Mouse (Mus musculus): Measurements from ENCODE around the gene Pex19. TPM values are rescaled to one million over a fixed set of nuclear protein-coding genes. Genes with fewer than 3 reads are reported as not detected.

Gene Pex19
- polyA plus RNA-seq (2015; fragmentation: Nextera tagmentation; extraction: Ambion mirVana) = 161 TPM in 2 replicates

- peak within 1 kb of the TSS; percentile 77 for H3K27ac ChIP-seq (ENCODE audit: low read length)
- ATAC-seq = peak; percentile 95
- no peaks in the 10 kb centered on the region for H3K9me3 ChIP-seq (ENCODE audit: control insufficient read depth, low read length)
- no peaks in the 10 kb centered on the region for H3K27me3 ChIP-seq (replicated peaks; ENCODE audit: control insufficient read depth, insufficient read depth, low read length)
- H3K36me3 ChIP-seq (ENCODE audit: control insufficient read depth, insufficient read depth, low read length) = peaks cover 29% of the 10 kb centered on the region
- peak within 1 kb of the TSS; percentile 83 for H3K4me2 ChIP-seq (ENCODE audit: low read depth, low read length)
- WGBS = under 1% methylated on average over 42 of the region's 42 CpGs
- H3K4me3 ChIP-seq (ENCODE audit: low read length) = peak within 1 kb of the TSS; percentile 86
- H3K4me1 ChIP-seq (ENCODE audit: control insufficient read depth, insufficient read depth, low read length) = peaks cover 9% of the 10 kb centered on the region
- peak within 1 kb of the TSS; percentile 86 for H3K9ac ChIP-seq (ENCODE audit: low read depth, low read length)
Observed at GRCm38 (mm10) chr1:172126376-172127347, at the start of gene Pex19. TSS of gene Pex19 (plus strand) at chr1:172126755.

GRCm38 (mm10) chr1:172077981-172078380 lies 48.6 kb upstream of the Pex19 start:
- Histone ChIP-seq H3K27ac (ENCODE audit: low read length) (peak overlapping the region; percentile 92), H3K27me3 (replicated peaks; ENCODE audit: control insufficient read depth, insufficient read depth, low read length) (no peaks in the 10 kb centered on the region), H3K9me3 (ENCODE audit: control insufficient read depth, low read length) (no peaks in the 10 kb centered on the region), H3K4me2 (ENCODE audit: low read depth, low read length) (peak overlapping the region; percentile 33), H3K4me3 (ENCODE audit: low read length) (peak overlapping the region; percentile 22; the same call in 1 of the 2 replicates), H3K4me1 (ENCODE audit: control insufficient read depth, insufficient read depth, low read length) (0 out of 2 replicates have a peak, but pooled peaks cover 3% of the 10 kb centered on the region), H3K36me3 (ENCODE audit: control insufficient read depth, insufficient read depth, low read length) (peaks cover 14% of the 10 kb centered on the region; the same call in 1 of the 2 replicates), H3K9ac (ENCODE audit: low read depth, low read length) (peak overlapping the region; percentile 53; the same call in 1 of the 2 replicates)
- ATAC-seq = peak; percentile 79
- 35% methylated on average over 5 of the region's 5 CpGs for WGBS

- H3K36me3 ChIP-seq (ENCODE audit: control insufficient read depth, insufficient read depth, low read length) = no peaks in the 10 kb centered on the region
- peak within 1 kb of the TSS; percentile 74 for H3K4me3 ChIP-seq (ENCODE audit: low read length)
- peak within 1 kb of the TSS; percentile 59 for H3K4me2 ChIP-seq (ENCODE audit: low read depth, low read length)
- H3K4me1 ChIP-seq (ENCODE audit: control insufficient read depth, insufficient read depth, low read length) = peaks cover 14% of the 10 kb centered on the region
- H3K9me3 ChIP-seq (ENCODE audit: control insufficient read depth, low read length) = no peaks in the 10 kb centered on the region
- no peaks in the 10 kb centered on the region for H3K27me3 ChIP-seq (replicated peaks; ENCODE audit: control insufficient read depth, insufficient read depth, low read length)
- ATAC-seq = peak; percentile 96
- H3K27ac ChIP-seq (ENCODE audit: low read length) = peak within 1 kb of the TSS; percentile 79
- peak within 1 kb of the TSS; percentile 77 for H3K9ac ChIP-seq (ENCODE audit: low read depth, low read length)
- under 1% methylated on average over 40 of the region's 40 CpGs for WGBS
Observed at GRCm38 (mm10) chr1:172082101-172082898, 44.3 kb upstream of the Pex19 start, which contains the start of the genes Copa and Ncstn. TSS of gene Copa (plus strand) at chr1:172082529. TSS of gene Ncstn (minus strand) at chr1:172082795.

GRCm38 (mm10) chr1:172082899-172083445 lies 43.6 kb upstream of the Pex19 start:
- Histone ChIP-seq H3K36me3 (ENCODE audit: control insufficient read depth, insufficient read depth, low read length) (no peaks in the 10 kb centered on the region), H3K4me3 (ENCODE audit: low read length) (peak overlapping the region; percentile 74), H3K9me3 (ENCODE audit: control insufficient read depth, low read length) (no peaks in the 10 kb centered on the region), H3K27me3 (replicated peaks; ENCODE audit: control insufficient read depth, insufficient read depth, low read length) (no peaks in the 10 kb centered on the region), H3K4me2 (ENCODE audit: low read depth, low read length) (peak overlapping the region; percentile 49), H3K27ac (ENCODE audit: low read length) (peak overlapping the region; percentile 62), H3K9ac (ENCODE audit: low read depth, low read length) (peak overlapping the region; percentile 77), H3K4me1 (ENCODE audit: control insufficient read depth, insufficient read depth, low read length) (peaks cover 14% of the 10 kb centered on the region)
- peak; percentile 72 for ATAC-seq
- WGBS = under 1% methylated on average over 24 of the region's 24 CpGs

- H3K27ac ChIP-seq (ENCODE audit: low read length) = no peak overlapping the region
- 63% methylated on average over 3 of the region's 3 CpGs for WGBS
- no peak for ATAC-seq
- peaks cover 23% of the 10 kb centered on the region for H3K36me3 ChIP-seq (ENCODE audit: control insufficient read depth, insufficient read depth, low read length)
- H3K4me3 ChIP-seq (ENCODE audit: low read length) = no peak overlapping the region
- H3K9me3 ChIP-seq (ENCODE audit: control insufficient read depth, low read length) = no peaks in the 10 kb centered on the region
- H3K4me2 ChIP-seq (ENCODE audit: low read depth, low read length) = no peak overlapping the region
- no peaks in the 10 kb centered on the region for H3K27me3 ChIP-seq (replicated peaks; ENCODE audit: control insufficient read depth, insufficient read depth, low read length)
- H3K4me1 ChIP-seq (ENCODE audit: control insufficient read depth, insufficient read depth, low read length) = no peaks in the 10 kb centered on the region
- no peak overlapping the region for H3K9ac ChIP-seq (ENCODE audit: low read depth, low read length)
Observed at GRCm38 (mm10) chr1:172093522-172093921, 33.0 kb upstream of the Pex19 start.

GRCm38 (mm10) chr1:172094295-172094694 lies 32.3 kb upstream of the Pex19 start:
- no peak overlapping the region for H3K27ac ChIP-seq (ENCODE audit: low read length)
- no peak overlapping the region for H3K4me3 ChIP-seq (ENCODE audit: low read length)
- no peak for ATAC-seq
- no peaks in the 10 kb centered on the region for H3K4me1 ChIP-seq (ENCODE audit: control insufficient read depth, insufficient read depth, low read length)
- H3K4me2 ChIP-seq (ENCODE audit: low read depth, low read length) = no peak overlapping the region
- H3K9me3 ChIP-seq (ENCODE audit: control insufficient read depth, low read length) = no peaks in the 10 kb centered on the region
- H3K27me3 ChIP-seq (replicated peaks; ENCODE audit: control insufficient read depth, insufficient read depth, low read length) = no peaks in the 10 kb centered on the region
- H3K9ac ChIP-seq (ENCODE audit: low read depth, low read length) = no peak overlapping the region
- H3K36me3 ChIP-seq (ENCODE audit: control insufficient read depth, insufficient read depth, low read length) = peaks cover 18% of the 10 kb centered on the region; the same call in 1 of the 2 replicates

GRCm38 (mm10) chr1:172095202-172095601 lies 31.4 kb upstream of the Pex19 start:
- H3K4me1 ChIP-seq (ENCODE audit: control insufficient read depth, insufficient read depth, low read length) = no peaks in the 10 kb centered on the region
- no peak for ATAC-seq
- 78% methylated on average over 6 of the region's 6 CpGs for WGBS
- no peak overlapping the region for H3K4me2 ChIP-seq (ENCODE audit: low read depth, low read length)
- H3K36me3 ChIP-seq (ENCODE audit: control insufficient read depth, insufficient read depth, low read length) = peaks cover 12% of the 10 kb centered on the region; the same call in 1 of the 2 replicates
- no peaks in the 10 kb centered on the region for H3K9me3 ChIP-seq (ENCODE audit: control insufficient read depth, low read length)
- H3K27ac ChIP-seq (ENCODE audit: low read length) = no peak overlapping the region
- H3K27me3 ChIP-seq (replicated peaks; ENCODE audit: control insufficient read depth, insufficient read depth, low read length) = no peaks in the 10 kb centered on the region
- no peak overlapping the region for H3K9ac ChIP-seq (ENCODE audit: low read depth, low read length)
- no peak overlapping the region for H3K4me3 ChIP-seq (ENCODE audit: low read length)

GRCm38 (mm10) chr1:172099325-172100033 lies 27.1 kb upstream of the Pex19 start:
- no peak overlapping the region for H3K4me3 ChIP-seq (ENCODE audit: low read length)
- peak; percentile 91 for ATAC-seq
- peaks cover 10% of the 10 kb centered on the region for H3K36me3 ChIP-seq (ENCODE audit: control insufficient read depth, insufficient read depth, low read length)
- H3K27ac ChIP-seq (ENCODE audit: low read length) = peak overlapping the region; percentile 40; the same call in 1 of the 2 replicates
- H3K27me3 ChIP-seq (replicated peaks; ENCODE audit: control insufficient read depth, insufficient read depth, low read length) = no peaks in the 10 kb centered on the region
- H3K4me2 ChIP-seq (ENCODE audit: low read depth, low read length) = no peak overlapping the region
- no peaks in the 10 kb centered on the region for H3K9me3 ChIP-seq (ENCODE audit: control insufficient read depth, low read length)
- H3K4me1 ChIP-seq (ENCODE audit: control insufficient read depth, insufficient read depth, low read length) = no peaks in the 10 kb centered on the region
- H3K9ac ChIP-seq (ENCODE audit: low read depth, low read length) = no peak overlapping the region
- 65% methylated on average over 6 of the region's 6 CpGs for WGBS

All from intestine, embryonic 16.5 days (tissue).